ENCODE assay signal across 22 mouse cellular contexts in genomic region chr9:72418443-72418842, GRCm38 (mm10).
"Had no signal": no experiment of that assay in that cellular context is flagged by ENCODE, and none has a peak within 500 bp of the region (broad histone marks: within the 10 kb centered on the region; RNA-seq: fewer than 3 reads in every experiment).

No protein-coding gene starts in this region.

- DNase-seq: gastrocnemius, adult 2 months; gastrocnemius, postnatal 10 days; gastrocnemius, postnatal 25 days; heart, postnatal 10 days; heart, postnatal 36 days; kidney, adult 18-20 months; kidney, adult 8-10 months; kidney, postnatal 10 days; kidney, postnatal 25 days; kidney, postnatal 4 days had no signal

- H3K27me3 ChIP-seq: heart, embryonic 12.5 days; hindbrain, embryonic 13.5 days; hindbrain, embryonic 15.5 days; intestine, embryonic 15.5 days; limb, embryonic 12.5 days had no signal

- H3K27ac ChIP-seq: gastrocnemius, adult 2 months; heart, embryonic 10.5 days; hindbrain, embryonic 13.5 days; hindbrain, embryonic 15.5 days; hindbrain, postnatal 0 days; intestine, embryonic 15.5 days; layer of hippocampus, adult 2 months; left cerebral cortex, adult 2 months; limb, embryonic 10.5 days; limb, embryonic 12.5 days had no signal

- H3K9me3 ChIP-seq: heart, embryonic 10.5 days; hindbrain, embryonic 13.5 days; hindbrain, embryonic 15.5 days; intestine, embryonic 15.5 days; limb, embryonic 10.5 days; limb, embryonic 12.5 days had no signal

- H3K4me3 ChIP-seq: gastrocnemius, adult 2 months; heart, embryonic 10.5 days; heart, embryonic 12.5 days; hindbrain, embryonic 13.5 days; hindbrain, embryonic 15.5 days; intestine, embryonic 15.5 days; layer of hippocampus, adult 2 months; left cerebral cortex, adult 2 months; limb, embryonic 10.5 days; limb, embryonic 12.5 days had no signal

- ATAC-seq: forebrain, embryonic 16.5 days; hindbrain, postnatal 0 days; intestine, embryonic 15.5 days; intestine, postnatal 0 days had no signal

- H3K9ac ChIP-seq: heart, embryonic 12.5 days; hindbrain, embryonic 13.5 days; hindbrain, embryonic 15.5 days; intestine, embryonic 15.5 days; limb, embryonic 12.5 days had no signal

- H3K4me2 ChIP-seq: heart, embryonic 12.5 days; hindbrain, embryonic 13.5 days; hindbrain, embryonic 15.5 days; intestine, embryonic 15.5 days; limb, embryonic 12.5 days had no signal

- H3K36me3 ChIP-seq: heart, embryonic 10.5 days; heart, embryonic 12.5 days; hindbrain, embryonic 13.5 days; hindbrain, embryonic 15.5 days; intestine, embryonic 15.5 days; limb, embryonic 10.5 days; limb, embryonic 12.5 days had no signal
